Comparison of ENCODE assay signal across 33 mouse cellular contexts in genomic region chr7:16673823-16674222, GRCm38 (mm10). TPM values are rescaled to one million over a fixed set of nuclear protein-coding genes. Genes with fewer than 3 reads are reported as not detected.
DNase-seq lines count a peak whose midpoint lies in the region; ATAC-seq and TF ChIP-seq lines count a peak whose summit lies in the region.
"Had no signal": no experiment of that assay in that cellular context is flagged by ENCODE, and none has a peak within 500 bp of the region (broad histone marks: within the 10 kb centered on the region; RNA-seq: fewer than 3 reads in every experiment).

No protein-coding gene starts in this region.

- H3K36me3 ChIP-seq in heart, adult 2 months (ENCODE audit: control insufficient read depth, insufficient read depth, low read length) = no peaks in the 10 kb centered on the region
- H3K36me3 ChIP-seq in heart, embryonic 12.5 days = no peaks in the 10 kb centered on the region
- H3K36me3 ChIP-seq in heart, embryonic 15.5 days = no peaks in the 10 kb centered on the region
- H3K36me3 ChIP-seq: embryonic facial prominence, embryonic 10.5 days; embryonic facial prominence, embryonic 13.5 days; forebrain, embryonic 12.5 days; forebrain, embryonic 15.5 days; G1E had no signal

- ATAC-seq in heart, embryonic 12.5 days (ENCODE audit: insufficient number of reproducible peaks, low FRiP score) = peak; percentile 68; the same call in 1 of the 2 replicates
- peak; percentile 89 for ATAC-seq in heart, embryonic 15.5 days (replicated peaks; ENCODE audit: insufficient number of reproducible peaks, insufficient read depth, low FRiP score, low read depth)
- ATAC-seq: forebrain, embryonic 15.5 days; hindbrain, postnatal 0 days; inflammation-experienced regulatory T-cells, adult 6 months; intestine, embryonic 16.5 days; Patski had no signal

- no peaks in the 10 kb centered on the region for H3K79me2 ChIP-seq in heart, adult 2 months (replicated peaks; ENCODE audit: control insufficient read depth, insufficient read depth, low read length)

- no peak for TF ChIP-seq EP300 in heart, adult 2 months (IDR thresholded peaks at IDR 0.05; ENCODE audit: insufficient read depth, low read depth, low read length)

- H3K27ac ChIP-seq in heart, adult 2 months = peak overlapping the region; percentile 9; the same call in 1 of the 2 replicates
- H3K27ac ChIP-seq in heart, embryonic 12.5 days (ENCODE audit: poor library complexity, severe bottlenecking) = peak overlapping the region; percentile 89
- H3K27ac ChIP-seq in heart, embryonic 15.5 days = peak overlapping the region; percentile 87
- H3K27ac ChIP-seq: embryonic facial prominence, embryonic 10.5 days; embryonic facial prominence, embryonic 13.5 days; forebrain, embryonic 12.5 days; forebrain, embryonic 15.5 days; hindbrain, embryonic 14.5 days; hindbrain, postnatal 0 days had no signal

- TF ChIP-seq POLR2A in heart, adult 2 months (IDR thresholded peaks at IDR 0.05; ENCODE audit: insufficient read depth, low read depth, low read length) = no peak

- peak overlapping the region; percentile 10; the same call in 1 of the 2 replicates for H3K4me2 ChIP-seq in heart, embryonic 12.5 days
- H3K4me2 ChIP-seq in heart, embryonic 15.5 days = 0 out of 2 replicates have a peak overlapping the region, but pooled peaks have one; percentile 13
- H3K4me2 ChIP-seq: embryonic facial prominence, embryonic 13.5 days; forebrain, embryonic 12.5 days; forebrain, embryonic 15.5 days; hindbrain, embryonic 14.5 days had no signal

- no peak overlapping the region for H3K4me3 ChIP-seq in heart, adult 2 months
- H3K4me3 ChIP-seq in heart, embryonic 12.5 days = no peak overlapping the region
- no peak overlapping the region for H3K4me3 ChIP-seq in heart, embryonic 15.5 days
- H3K4me3 ChIP-seq: embryonic facial prominence, embryonic 10.5 days; embryonic facial prominence, embryonic 13.5 days; erythroblast, embryonic 14.5 days; forebrain, embryonic 12.5 days; forebrain, embryonic 15.5 days had no signal

- H3K4me1 ChIP-seq in heart, adult 2 months (ENCODE audit: control insufficient read depth, insufficient read depth, low read length) = peaks cover 3% of the 10 kb centered on the region
- peaks cover 32% of the 10 kb centered on the region for H3K4me1 ChIP-seq in heart, embryonic 12.5 days (replicated peaks)
- H3K4me1 ChIP-seq in heart, embryonic 15.5 days (replicated peaks) = peaks cover 31% of the 10 kb centered on the region
- H3K4me1 ChIP-seq: embryonic facial prominence, embryonic 10.5 days; embryonic facial prominence, embryonic 13.5 days; forebrain, embryonic 12.5 days; forebrain, embryonic 15.5 days had no signal

- 35% methylated on average over 1 of the region's 1 CpGs for WGBS in heart, adult 2 months
- WGBS in heart, embryonic 12.5 days = 17% methylated on average over 1 of the region's 1 CpGs
- 24% methylated on average over 1 of the region's 1 CpGs for WGBS in heart, embryonic 15.5 days

- DNase-seq in heart, adult 2 months = no peak
- no peak for DNase-seq in heart, postnatal 14 days
- no peak for DNase-seq in heart, postnatal 4 days
- no peak for DNase-seq in heart, adult 8-10 months (ENCODE audit: low spot score)
- no peak for DNase-seq in c-Kit-positive CD71-positive TER-119-positive erythroid progenitor cells, embryonic 14.5 days (ENCODE audit: low spot score)
- DNase-seq: adrenal gland, postnatal 10 days; adrenal gland, postnatal 36 days; B cell, adult 2 months; cerebellum, adult 11 months; cerebellum, adult 2 months; cerebellum, adult 9-11 months; cerebellum, postnatal 25 days; gastrocnemius, postnatal 10 days had no signal

- no peak for TF ChIP-seq CTCF in heart, adult 2 months (IDR thresholded peaks at IDR 0.05)

- intact Hi-C loops in heart, adult 2 months (cut with DNase I) = loop anchor here (1.0 kb wide), 1 partner anchor 49 kb away; no protein-coding TSS in a partner anchor
- intact Hi-C loops in heart, postnatal 14 days (cut with DNase I) = no loop called here

- no peaks in the 10 kb centered on the region for H3K27me3 ChIP-seq in heart, adult 2 months (ENCODE audit: control insufficient read depth, insufficient read depth, low read length)
- H3K27me3 ChIP-seq in heart, embryonic 12.5 days (replicated peaks) = no peaks in the 10 kb centered on the region
- no peaks in the 10 kb centered on the region for H3K27me3 ChIP-seq in heart, embryonic 15.5 days
- H3K27me3 ChIP-seq: embryonic facial prominence, embryonic 13.5 days; forebrain, embryonic 12.5 days; forebrain, embryonic 15.5 days had no signal

- no peak overlapping the region for H3K9ac ChIP-seq in heart, adult 2 months (ENCODE audit: low read depth, low read length)
- no peak overlapping the region for H3K9ac ChIP-seq in heart, embryonic 12.5 days
- no peak overlapping the region for H3K9ac ChIP-seq in heart, embryonic 15.5 days
- H3K9ac ChIP-seq: forebrain, embryonic 12.5 days; forebrain, embryonic 15.5 days; hindbrain, embryonic 14.5 days had no signal

- H3K9me3 ChIP-seq in heart, embryonic 12.5 days (replicated peaks) = no peaks in the 10 kb centered on the region
- no peaks in the 10 kb centered on the region for H3K9me3 ChIP-seq in heart, embryonic 15.5 days (replicated peaks)
- H3K9me3 ChIP-seq: embryonic facial prominence, embryonic 10.5 days; embryonic facial prominence, embryonic 13.5 days; forebrain, embryonic 12.5 days; forebrain, embryonic 15.5 days; G1E had no signal

RNA-seq across cellular contexts. Expression of gene Ceacam15, which starts 1.7 kb away (rescaled TPM):
- total RNA-seq in heart, adult 2 months (2021) = not detected
- polyA plus RNA-seq in heart, adult 2 months (2012; rRNA removed) = 0.14 TPM in 1 of 2 replicates, not detected in the other
- not detected for total RNA-seq in heart, postnatal 14 days (2021)
- polyA plus RNA-seq in heart, embryonic 12.5 days (2016; fragmentation: Nextera tagmentation; extraction: Ambion mirVana) = 0.45 TPM in 2 replicates
- total RNA-seq in heart, postnatal 4 days (2021) = under 1 TPM; 0.38 to 0.64 TPM
- 0.60 and 0.68 TPM in 2 replicates for polyA plus RNA-seq in heart, embryonic 15.5 days (2015; fragmentation: Nextera tagmentation; extraction: Ambion mirVana)
- not detected for total RNA-seq in heart, adult 8-10 months (2022)
- total RNA-seq: adrenal gland, adult 18-20 months; adrenal gland, postnatal 10 days; adrenal gland, postnatal 36 days; CH12.LX; common myeloid progenitor, adult 5-6 weeks; gastrocnemius, postnatal 10 days; gastrocnemius, postnatal 4 days; heart, adult 18-20 months; hindbrain, postnatal 0 days had no signal
- polyA plus RNA-seq: cerebellum, adult 2 months; embryonic facial prominence, embryonic 10.5 days; embryonic facial prominence, embryonic 13.5 days; erythroblast, embryonic 14.5 days; forebrain, embryonic 12.5 days; forebrain, embryonic 15.5 days; G1E; hindbrain, embryonic 11.5 days; hindbrain, embryonic 14.5 days; hindbrain, postnatal 0 days; intestine, embryonic 16.5 days; kidney, embryonic 16.5 days; Patski had no signal

RNA-seq across cellular contexts. Expression of gene Ceacam9, which starts 47.9 kb away (rescaled TPM):
- total RNA-seq in heart, adult 2 months (2021) = not detected
- not detected in 2 replicates for polyA plus RNA-seq in heart, adult 2 months (2012; rRNA removed)
- total RNA-seq in heart, postnatal 14 days (2021) = not detected
- polyA plus RNA-seq in heart, embryonic 12.5 days (2016; fragmentation: Nextera tagmentation; extraction: Ambion mirVana) = not detected in 2 replicates
- total RNA-seq in heart, postnatal 4 days (2021) = not detected
- polyA plus RNA-seq in heart, embryonic 15.5 days (2015; fragmentation: Nextera tagmentation; extraction: Ambion mirVana) = not detected in 2 replicates
- total RNA-seq in heart, adult 8-10 months (2022) = not detected
- total RNA-seq: adrenal gland, adult 18-20 months; adrenal gland, postnatal 10 days; adrenal gland, postnatal 36 days; CH12.LX; common myeloid progenitor, adult 5-6 weeks; gastrocnemius, postnatal 10 days; gastrocnemius, postnatal 4 days; heart, adult 18-20 months; hindbrain, postnatal 0 days had no signal
- polyA plus RNA-seq: cerebellum, adult 2 months; embryonic facial prominence, embryonic 10.5 days; embryonic facial prominence, embryonic 13.5 days; erythroblast, embryonic 14.5 days; forebrain, embryonic 12.5 days; G1E; hindbrain, embryonic 11.5 days; hindbrain, embryonic 14.5 days; inflammation-experienced regulatory T-cells, adult 6 months; intestine, embryonic 16.5 days; kidney, embryonic 16.5 days; Patski had no signal

RNA-seq across cellular contexts. Expression of gene Arhgap35, which starts 59.0 kb away (rescaled TPM):
- total RNA-seq in heart, adult 2 months (2021) = 10 to 100 TPM; 32.5 to 33.8 TPM
- 15.6 and 22.9 TPM in 2 replicates for polyA plus RNA-seq in heart, adult 2 months (2012; rRNA removed)
- total RNA-seq in heart, postnatal 14 days (2021) = 10 to 100 TPM; 42.8 to 44.1 TPM
- polyA plus RNA-seq in heart, embryonic 12.5 days (2016; fragmentation: Nextera tagmentation; extraction: Ambion mirVana) = 20.3 and 21.4 TPM in 2 replicates
- total RNA-seq in heart, postnatal 4 days (2021) = 10 to 100 TPM; 71.9 to 74.5 TPM
- 12.6 and 15.6 TPM in 2 replicates for polyA plus RNA-seq in heart, embryonic 15.5 days (2015; fragmentation: Nextera tagmentation; extraction: Ambion mirVana)
- total RNA-seq in heart, adult 8-10 months (2022) = 10 to 100 TPM; 30.2 to 38.1 (median 35.6) TPM

Comparison
In these comparisons a context has a peak if more than half of its experiments do, and no peak if none do; other contexts are left out.
1. H3K27ac ChIP-seq: peak in every context shown above with its lines; median percentile 89 in heart, embryonic 12.5 days; 87 in heart, embryonic 15.5 days; 9 in heart, adult 2 months.